Mouse (Mus musculus): ENCODE data around the gene Ccl9.
"Not testable (repeated sequence)": the region's sequence is repeated elsewhere in the genome, so short reads cannot be mapped to it uniquely, and the experiment has no call there.

Gene Ccl9

DNA sequence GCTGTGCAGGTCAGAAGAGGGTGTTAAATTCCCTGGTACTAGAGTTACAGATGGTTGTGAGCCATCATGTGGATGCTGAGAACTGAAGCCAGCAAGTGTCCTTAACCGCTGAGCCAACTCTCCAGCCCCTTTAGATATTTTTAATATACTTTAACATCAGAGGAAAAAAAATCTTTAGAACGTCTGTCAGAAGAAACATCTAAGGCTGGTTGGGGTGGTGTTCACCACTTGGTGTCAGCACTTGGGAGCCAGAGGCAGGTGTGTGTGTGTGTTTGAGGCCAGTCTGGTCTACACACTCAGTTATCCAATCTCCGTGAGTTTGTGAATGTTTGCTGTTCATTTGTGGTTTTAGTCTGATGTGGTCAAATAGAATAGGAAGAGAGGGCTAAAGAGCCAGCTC, 563 bp upstream of the Ccl9 start:
- no peak for DNase-seq

DNA sequence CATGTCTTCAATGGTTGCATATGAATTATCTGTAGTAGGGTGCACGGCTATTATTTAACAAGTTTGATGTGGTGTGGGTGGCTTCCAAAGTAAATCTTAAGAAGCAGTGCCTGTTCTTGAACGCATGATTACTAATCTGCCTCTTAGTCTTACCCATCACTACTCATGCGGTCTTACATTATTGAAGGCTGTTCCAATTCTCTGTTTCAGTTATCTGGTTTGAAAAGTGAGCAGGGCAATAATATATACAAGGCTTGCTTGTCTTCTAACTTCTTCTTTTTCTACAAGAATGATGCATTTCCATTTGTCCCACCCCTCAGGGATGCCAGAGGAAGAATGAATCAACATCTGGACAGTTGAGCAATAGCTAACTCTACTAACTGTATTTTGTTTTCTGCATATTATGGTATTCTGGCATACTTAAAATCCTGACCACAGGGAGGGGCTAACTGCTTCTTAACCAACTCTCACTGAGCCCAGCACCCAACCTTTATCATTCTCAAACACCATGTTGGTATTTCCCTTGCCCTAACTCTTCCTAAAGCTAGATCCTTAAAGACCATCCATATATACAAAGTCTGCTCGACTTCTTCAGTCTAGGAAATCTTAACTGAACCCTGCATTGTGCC, 1.4 kb downstream of the Ccl9 start:
- DNase-seq = no peak

DNA sequence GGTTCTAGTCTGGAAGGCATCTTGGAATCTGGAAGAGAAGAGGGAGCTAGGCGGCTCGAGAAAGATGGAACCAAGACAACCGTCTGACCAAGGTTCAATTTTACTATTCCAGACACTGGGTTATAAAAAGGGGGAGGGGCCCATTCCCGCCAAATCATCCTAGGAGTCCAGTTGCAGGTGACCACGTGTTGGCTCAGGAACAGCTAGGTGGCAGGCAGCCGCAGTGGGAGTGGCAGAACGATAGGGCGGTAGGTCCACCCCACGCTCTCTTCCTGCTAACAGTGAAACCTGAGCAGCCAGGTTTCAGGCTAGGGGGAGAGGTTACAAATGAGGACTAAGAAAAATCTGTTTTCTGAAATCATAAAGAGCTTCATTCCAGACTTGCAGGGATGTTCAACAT, 5.6 kb downstream of the Ccl9 start:
- DNase-seq = no peak

DNA sequence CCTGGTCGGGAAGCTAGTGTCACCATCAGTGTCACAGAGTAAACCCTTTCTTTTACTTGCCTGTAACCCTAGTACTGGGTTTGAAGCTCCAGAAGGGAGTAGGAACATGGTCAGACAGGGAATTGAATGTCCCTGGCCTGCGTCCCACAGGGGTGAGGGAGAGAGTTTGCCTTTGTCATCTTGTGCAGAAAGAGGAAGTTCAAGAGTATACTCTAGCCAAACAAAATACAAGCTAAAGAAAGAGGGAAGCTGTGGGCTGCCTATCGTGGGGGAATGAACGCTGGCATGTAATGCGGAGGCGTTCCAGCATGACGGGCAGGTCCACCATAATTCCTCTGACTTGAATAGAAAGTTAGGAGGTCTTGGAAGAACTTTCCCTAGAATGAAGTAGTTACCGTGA, 6.2 kb downstream of the Ccl9 start:
- DNase-seq = no peak

DNA sequence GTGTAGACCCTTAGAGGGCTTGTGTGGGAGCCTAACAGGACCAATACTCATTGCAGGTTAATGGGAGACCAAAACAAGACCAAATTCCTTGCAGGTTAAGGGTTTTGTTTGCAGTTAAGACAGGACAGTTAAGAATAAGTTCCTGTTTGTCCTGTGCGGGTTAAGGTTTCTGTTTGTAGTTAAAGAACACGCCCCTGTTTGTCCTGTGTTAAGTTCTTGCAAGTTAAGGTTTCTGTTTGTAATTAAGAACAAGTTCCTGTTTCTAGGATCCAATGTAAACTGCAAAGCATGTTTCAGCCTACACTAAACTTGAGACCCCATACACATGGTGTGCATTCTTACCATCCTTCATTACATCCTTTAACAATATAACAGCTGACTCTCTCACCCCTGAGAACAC, 8.2 kb downstream of the Ccl9 start:
- DNase-seq = no peak

DNA sequence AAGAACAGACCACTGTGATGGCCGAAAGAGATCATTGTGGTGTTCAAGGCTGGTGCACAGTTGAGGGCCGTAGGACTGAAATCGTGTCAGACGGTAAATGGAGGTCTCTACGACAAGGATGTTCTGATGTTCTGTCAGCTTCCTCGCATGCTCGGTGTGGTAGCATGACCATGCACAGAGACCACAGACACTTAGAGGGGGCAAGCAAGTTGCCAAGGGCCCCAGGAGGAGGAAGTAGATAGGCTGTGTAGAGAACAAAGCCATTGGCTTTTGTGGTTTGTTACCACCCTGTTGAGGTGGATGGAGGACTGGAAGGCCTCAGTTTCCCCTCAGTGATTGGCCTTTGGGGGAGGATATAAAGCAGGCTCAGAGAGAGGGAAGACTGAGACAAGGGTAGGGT, 9.2 kb downstream of the Ccl9 start:
- no peak for DNase-seq

DNA sequence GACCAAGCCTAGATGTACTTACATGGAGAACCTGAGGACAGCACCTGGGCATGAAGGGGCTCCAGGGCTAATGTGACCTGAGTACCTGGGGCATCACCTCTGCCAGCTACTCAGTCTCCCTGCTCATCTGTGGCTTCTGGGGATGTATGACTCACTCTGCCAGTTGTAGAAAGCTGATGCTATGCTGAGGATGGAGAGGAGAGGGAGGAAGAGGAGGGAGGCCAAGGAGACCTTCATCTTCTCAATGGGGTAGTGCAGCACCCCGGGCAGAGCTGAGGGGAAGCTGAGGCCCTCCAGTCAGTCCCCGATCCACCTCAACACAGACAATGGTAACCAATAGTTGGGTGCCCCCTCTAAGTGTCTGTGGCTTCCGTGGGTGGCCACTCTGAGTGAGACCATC, 9.7 kb downstream of the Ccl9 start:
- DNase-seq = no peak

DNA sequence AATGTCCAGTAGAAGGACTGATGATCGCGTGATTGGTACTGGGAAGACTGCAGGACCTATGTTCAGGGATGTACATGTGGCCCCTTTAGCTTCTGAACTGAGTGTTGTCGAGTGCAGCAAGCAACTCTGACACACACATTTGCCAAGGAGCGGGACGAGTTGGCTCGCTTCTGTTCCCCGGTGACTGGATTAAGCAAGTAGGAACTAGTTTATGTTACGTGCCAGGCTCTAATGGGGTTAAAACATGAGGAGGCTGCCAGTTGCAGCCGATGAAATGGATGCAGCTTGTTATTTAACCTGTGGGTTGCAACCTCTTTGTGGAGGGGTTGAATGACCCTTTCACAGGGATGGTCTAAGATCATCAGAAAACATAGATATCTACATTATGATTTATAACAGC, 10.4 kb downstream of the Ccl9 start:
- DNase-seq = no peak

DNA sequence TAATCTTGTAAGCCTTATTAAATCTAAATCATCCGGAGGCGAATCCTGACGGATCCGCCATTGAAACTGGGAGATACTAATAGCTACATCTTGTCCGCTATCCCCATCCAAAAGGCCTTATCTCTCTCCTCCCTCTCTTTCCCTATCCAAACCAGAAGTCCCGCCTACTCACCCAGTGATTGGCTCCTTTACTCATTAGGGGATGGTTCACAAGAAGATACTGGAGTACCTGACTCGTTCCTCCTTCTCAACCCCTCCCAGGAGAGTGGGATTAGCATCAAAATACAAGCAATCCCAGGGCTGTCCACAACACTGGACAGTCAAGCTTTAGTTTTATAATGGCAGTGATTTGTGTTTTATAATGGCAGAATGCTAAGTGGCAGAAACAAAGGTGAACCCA, 11.1 kb downstream of the Ccl9 start:
- DNase-seq = no peak

DNA sequence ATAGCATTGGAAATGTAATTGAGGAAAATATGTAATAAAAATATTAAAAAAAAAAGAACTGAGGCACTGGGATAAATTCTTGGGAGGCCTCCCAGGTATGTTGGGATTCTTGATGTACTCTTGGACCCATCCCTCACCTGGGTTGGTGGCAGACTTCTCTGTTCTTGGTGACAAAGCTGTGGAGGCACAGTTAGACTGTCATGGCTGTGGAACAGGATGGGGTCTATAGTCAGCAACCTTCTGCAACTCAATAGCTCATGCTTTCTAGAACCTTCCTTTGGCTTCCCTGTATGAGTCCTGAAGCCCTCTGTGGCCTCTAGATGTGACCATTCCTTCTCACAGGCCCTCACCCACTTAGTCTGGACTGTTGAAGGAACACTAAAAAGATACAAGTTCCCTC, 11.8 kb downstream of the Ccl9 start:
- no peak for DNase-seq

DNA sequence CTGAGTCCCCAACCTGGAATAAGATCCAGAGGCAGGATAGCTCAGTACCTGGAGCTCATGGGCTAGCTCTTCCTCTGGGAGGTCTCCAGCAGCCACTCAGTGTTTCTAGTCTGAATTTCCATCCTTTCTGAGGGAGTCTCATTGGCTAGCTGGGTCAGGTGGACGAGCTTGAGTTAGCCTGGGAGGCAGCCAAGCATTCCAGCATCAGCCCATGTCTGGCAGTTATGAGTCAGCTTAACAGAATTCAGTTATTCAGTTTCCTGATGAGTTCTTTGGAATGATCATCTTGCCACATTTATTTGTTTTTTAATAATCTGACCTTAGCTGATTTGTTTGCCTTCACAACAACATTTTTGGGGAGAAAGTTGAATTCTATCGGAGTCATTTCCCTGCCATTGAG, 14.7 kb downstream of the Ccl9 start:
- no peak for DNase-seq

DNA sequence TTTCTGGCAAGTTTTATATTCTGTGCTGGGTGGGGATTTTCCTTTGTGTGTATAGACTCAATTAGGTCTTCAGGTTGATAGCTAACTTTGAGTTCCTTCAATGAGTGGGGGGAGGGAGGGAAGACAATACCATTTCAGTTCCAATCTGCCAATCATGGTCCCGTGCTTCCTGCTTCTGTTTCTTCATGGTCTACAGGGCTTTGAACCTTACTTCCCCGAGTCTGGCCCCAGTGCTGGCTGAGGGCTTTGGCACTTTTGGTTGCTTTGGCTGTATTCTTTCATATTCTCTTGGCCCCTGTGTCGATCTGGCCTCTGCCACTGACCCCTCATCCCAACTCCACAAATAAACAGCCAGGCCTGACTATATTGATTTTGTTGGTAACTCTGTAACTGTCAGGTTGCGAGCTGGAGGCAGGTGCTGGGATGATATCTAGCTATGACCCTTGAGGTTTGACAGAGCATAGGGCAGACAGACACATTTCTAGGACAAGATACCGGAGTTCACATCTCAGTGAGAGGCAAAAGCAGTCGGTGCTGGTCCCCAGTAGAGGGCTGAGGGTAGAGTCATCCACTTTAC, 16.0 kb downstream of the Ccl9 start:
- no peak for DNase-seq

DNA sequence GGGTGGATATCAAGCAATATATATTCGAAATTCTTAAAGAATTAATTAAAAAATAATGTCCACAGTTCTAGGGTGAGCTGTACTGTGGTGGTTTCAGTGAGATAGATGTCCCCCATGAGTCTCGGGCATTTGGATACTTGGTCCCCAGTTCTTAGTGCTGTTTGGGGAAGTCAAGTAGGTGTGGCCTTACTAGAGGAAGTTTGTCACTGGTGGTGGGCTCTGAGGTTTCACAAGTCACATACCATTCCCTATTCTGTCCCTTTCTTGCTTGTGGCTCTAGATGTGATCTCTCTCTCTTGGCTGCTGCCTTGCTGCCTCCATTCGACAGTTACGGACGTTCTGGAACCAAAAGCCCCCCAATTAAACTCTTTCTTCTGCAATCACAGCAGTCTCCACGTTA, 18.0 kb downstream of the Ccl9 start:
- no peak for DNase-seq

DNA sequence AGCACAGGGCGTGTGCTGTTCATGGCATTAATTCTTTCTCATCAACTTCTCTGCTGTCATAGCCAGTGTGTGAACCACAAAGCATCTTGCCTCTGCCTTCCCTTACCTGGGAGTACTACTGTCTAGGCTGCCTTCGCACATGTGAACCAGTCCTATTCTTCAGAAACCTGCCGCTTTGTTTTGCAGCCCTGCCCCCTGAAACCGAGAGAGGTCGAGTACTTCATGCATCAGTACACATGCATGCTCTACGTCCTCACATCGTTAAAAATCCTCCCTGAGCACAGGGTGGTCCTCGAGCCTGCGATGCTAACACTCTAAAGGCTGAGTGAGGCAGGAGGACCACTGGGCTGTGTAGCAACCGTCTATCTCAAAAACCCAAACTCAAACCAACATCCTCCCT, 21.4 kb downstream of the Ccl9 start:
- no peak for DNase-seq

DNA sequence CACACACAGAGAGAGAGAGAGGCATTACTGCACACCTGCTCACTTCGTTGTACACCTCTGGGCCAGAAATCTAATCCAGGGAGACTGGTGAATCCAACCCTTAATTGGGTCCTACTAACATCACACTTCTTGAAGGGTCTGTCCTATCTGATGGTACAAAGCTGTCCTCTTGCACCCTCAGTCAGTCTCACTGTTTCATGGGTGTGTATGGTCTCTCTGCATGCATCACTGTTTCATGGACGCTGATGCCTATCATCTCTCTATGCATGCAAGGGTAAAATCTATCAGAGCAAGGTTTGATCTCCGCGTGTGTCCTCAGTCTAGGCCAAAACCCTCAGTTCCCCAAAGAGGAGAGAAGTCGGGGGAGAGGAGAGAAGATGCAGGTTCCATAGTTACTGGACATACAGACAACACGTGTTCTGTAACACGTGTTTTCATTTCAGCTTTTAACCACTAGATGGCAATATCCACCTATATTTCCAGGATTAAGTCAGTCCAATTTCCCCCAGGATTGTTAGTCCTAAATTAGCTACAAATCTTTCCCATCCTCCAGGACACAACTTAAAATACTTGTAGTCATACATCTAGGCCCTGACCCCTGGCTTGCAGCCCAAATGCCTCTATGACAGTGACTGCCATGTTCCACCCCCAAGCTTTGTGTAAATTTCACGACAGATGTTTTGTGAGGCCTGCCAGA, 22.2 kb downstream of the Ccl9 start:
- DNase-seq = peak; percentile 15 to 17

DNA sequence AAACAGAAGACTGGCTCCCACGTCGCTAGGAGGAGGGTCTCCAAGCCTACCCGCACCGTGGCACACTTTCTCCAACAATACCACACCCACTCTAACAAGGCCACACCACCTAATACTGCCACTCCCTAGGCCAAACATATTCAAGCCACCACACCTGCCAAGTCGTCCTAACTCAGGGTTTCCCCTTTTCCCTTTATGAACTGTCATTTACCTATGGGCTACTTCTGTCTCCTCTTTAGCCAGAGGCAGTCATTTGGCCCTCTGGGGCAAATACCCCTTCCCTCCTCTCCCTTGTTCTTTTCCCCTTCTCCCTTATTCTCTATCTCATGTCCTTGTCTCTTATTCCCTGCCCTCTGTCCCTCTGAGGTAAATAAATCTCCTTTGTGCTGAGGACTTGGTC, 26.8 kb downstream of the Ccl9 start:
- no peak for DNase-seq

DNA sequence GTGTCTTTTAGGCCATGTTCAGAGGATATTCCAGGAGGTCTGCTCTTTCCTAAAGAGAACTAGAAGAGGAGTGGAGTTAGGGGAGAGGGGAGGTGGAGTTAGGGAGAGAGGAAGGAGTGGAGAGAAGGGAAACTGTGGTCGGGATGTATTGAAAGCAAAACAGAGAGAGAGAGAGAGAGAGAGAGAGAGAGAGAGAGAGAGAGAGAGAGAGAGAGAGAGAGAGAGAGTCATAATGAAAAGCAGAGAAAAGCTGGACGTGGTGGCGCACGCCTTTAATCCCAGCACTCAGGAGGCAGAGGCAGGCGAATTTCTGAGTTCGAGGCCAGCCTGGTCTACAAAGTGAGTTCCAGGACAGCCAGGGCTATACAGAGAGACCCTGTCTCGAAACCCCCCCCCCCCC, 27.4 kb downstream of the Ccl9 start:
- DNase-seq = not testable (repeated sequence)

DNA sequence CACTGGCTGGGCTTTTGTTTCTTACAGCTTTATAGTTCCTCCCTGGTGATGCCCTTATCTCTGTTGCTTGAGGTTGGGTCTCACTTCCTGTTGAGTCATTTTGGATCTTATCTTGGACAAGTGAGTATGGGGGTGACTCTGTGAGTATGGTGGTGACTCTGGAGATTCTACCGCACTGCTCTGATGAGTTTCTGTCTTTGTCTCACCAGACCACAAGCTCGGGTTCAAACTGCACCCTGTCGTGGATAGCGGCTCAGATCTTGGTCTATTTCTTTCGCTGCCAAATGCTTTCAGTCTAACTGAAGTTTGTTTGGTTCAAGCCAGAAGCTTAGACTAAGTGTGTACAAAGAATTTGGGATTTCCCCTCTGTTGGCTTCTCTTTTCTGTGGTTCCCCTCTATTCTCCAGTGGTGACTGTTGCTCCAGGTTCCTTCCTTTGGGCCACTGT, 28.2 kb downstream of the Ccl9 start:
- no peak for DNase-seq

DNA sequence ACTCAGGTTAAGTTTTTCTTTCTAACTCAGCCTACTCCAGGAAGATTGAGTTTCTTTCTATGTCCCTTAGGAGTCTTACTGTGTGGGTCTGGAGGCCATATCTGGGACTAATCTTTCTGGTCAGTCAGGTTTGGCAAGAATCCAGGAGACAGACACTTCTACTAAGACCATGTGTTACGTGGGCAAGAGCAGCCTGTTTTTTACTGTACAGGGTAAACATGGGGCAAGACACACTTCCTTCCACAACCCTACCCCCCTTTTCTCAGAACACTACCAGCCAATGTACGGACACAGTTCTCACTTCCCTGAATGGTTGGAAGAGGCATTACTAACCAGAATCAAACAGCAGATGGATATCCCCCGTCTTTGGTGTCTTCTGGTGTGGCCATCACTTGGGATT, 34.2 kb downstream of the Ccl9 start:
- DNase-seq = no peak

DNA sequence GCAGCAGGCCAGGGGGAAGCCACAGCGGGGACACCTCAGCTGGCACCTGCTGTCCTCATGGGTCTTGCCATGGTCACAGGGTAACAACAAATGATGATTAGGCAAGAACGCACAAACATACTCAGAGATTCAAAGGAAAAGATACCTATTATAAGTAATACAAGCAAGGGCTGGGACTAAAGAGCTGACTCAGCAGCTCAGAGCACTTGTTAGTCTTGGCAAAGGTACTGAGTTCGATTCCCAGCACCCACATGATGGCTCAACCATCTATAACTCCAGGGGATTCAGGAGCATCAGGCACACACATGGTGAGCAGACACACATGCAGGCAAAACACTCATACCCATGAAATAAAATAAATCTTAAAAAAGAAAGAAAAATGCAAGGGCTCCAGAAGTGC, 37.0 kb downstream of the Ccl9 start:
- no peak for DNase-seq

DNA sequence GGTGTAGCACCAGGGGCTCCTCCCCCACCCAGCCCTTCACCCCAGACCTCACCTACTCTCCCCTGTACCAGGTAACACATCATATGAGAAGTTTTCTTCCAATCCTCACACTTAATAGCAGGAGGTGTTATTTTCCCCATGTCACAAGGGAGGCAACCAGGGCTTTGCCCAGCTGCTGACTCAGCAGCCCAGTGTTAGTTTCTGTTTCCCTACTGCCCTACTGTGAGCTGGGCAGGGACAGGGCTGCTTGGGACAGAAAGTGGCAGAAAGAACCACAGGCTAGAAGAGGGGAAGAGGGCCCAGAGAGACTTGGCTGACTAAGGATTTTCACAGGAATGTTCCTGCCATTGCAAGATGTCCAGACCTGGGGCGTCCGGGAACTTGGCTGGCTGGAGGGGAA, 37.5 kb downstream of the Ccl9 start:
- DNase-seq = no peak

DNA sequence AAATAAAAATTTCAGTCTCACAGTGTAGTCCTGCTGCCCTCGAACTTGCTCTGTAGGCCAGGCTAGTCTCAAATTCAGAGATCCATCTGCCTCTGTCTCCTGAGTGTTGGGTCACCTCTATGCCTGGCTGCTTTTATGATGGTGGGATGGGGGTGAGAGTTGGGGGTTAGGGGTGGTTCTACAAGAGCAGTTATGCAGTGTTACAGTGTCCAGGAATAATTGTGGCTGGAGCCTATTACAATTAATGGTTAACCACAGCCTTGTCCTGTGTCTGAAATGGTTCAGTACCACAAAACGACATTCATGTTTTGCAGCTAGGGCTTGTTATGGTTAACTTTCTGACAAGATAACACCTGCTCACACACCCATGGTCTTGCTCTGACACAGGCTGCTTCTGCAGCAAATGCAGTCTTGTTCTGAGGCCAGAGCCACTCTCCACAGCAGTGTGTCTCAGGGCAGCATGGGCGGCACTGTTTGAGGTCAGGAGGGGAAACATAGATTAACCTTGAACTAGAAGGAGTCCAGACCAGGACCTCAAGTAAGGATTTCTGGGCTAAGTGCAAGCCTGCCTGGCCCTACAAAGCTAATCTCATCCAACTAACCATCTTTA, 39.6 kb downstream of the Ccl9 start:
- DNase-seq = no peak

DNA sequence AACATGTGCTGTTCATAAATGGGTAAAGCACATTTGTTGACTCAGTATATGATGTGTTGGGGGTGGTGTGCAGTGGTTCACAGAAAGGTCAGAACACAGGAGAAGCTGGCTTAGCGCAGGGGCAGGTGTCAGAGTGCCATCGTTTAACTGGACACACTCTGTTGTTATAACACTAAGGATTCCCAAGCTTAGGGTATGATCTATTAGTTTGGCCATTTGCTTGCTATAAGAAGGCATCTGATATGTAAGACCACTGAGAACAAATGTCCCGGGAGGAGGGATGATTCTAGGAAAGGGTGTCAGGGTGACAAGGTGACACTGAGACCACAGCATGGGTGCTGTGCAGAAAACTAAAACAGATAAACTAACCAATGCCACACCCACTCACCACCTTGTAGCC, 41.6 kb downstream of the Ccl9 start:
- DNase-seq = no peak

Data from cerebellum, postnatal 25 days (tissue).